Mouse (Mus musculus) brain, embryonic 14.5 days (tissue): Measurements from ENCODE around the gene Matn3.

ENCODE experiments used
- CTCF ChIP-seq: fragments of 200-500 bp; IDR thresholded peaks from 2 replicates; pipeline ENCODE4 v1.5.1; 2012; ENCODE audit warnings: inconsistent platforms, mild to moderate bottlenecking, moderate library complexity, borderline replicate concordance; ENCODE audit not compliant: insufficient read depth, insufficient read length; ENCODE audit errors: extremely low read depth
- POLR2A ChIP-seq: fragments of 200-500 bp; IDR thresholded peaks from 2 replicates; pipeline ENCODE4 v1.6.1; 2012; ENCODE audit warnings: mild to moderate bottlenecking, inconsistent platforms, borderline replicate concordance; ENCODE audit not compliant: poor library complexity, insufficient read depth, insufficient read length, severe bottlenecking; ENCODE audit errors: extremely low read depth

DNA sequence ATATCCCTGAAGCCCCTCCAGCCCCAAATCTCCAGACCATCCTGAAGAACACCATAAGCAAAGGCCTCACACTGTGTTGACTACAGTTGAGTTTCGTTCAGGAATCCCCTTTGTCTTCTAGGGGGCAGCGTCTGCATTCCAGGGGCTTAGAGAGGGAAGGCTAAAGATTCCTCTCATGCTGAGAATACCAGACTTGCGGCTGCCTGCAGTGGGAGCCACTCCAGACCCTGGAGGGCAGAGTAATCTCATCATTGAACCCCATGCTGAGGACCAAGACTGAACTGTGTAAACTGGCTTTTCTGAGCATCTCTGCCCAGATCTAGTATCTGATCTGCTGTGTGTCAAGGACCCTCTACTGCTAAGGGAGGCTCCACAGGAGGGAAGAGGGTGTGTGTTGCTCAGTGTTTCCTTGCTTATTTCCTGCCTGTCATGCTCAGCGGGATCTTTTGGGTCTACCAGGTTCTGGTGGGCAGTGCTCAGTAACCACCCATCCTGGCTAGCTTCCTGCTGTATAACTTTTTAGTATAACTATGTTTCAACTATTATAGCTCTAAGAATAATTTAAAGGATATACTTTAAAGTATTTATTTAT, 47.5 kb upstream of the Matn3 start:
- TF ChIP-seq CTCF (no peak), POLR2A (no peak)
